Mouse (Mus musculus) colon, adult 2 months (tissue): ENCODE data around the gene Cd200r3. TPM values are rescaled to one million over a fixed set of nuclear protein-coding genes. Genes with fewer than 3 reads are reported as not detected.

Experiments
- polyA plus RNA-seq: library from polyadenylated mRNA; depleted of rRNA; stranded (reverse); fragments of >200 nt; gene quantifications from 2 replicates; pipeline ENCODE4 v1.2.3, GENCODE M21; 2012; rRNA removed

The Cd200r3 gene
- not detected in 2 replicates for polyA plus RNA-seq

DNA sequence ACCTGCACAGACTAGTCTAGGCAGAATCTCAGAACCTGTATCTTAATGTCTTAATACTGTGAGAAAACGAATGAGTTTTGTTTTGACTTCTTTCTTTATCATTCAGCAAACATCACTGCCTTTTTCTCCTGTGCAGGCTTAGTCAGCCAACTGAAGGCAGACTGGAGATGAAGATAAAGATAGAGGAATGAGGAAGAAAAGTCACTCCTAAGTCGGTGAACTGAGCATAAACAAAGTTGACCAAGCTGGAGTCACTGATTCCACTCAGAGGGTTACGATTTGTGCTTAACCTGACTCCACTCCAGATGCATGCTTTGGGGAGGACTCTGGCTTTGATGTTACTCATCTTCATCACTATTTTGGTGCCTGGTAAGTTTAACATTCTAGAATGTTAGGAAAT, at the start of gene Cd200r3:
TSS of gene Cd200r3 (plus strand) at position 211 of the 400 bp plus-strand sequence.

Other genes with a start within 250 kb of the Cd200r3 start
- 4.7 and 5.4 TPM in 2 replicates for gene Nepro, start 219.4 kb upstream of the Cd200r3 start, polyA plus RNA-seq
- 5.9 and 10.3 TPM in 2 replicates for gene Gtpbp8, start 197.3 kb upstream of the Cd200r3 start, polyA plus RNA-seq
- 0.27 and 0.30 TPM in 2 replicates for gene Cd200r1, start 177.9 kb upstream of the Cd200r3 start, polyA plus RNA-seq
- gene Cd200r4, start 131.9 kb upstream of the Cd200r3 start, polyA plus RNA-seq = 0.24 and 0.27 TPM in 2 replicates
- gene Cd200r2, start 76.6 kb upstream of the Cd200r3 start, polyA plus RNA-seq = 1.1 and 1.9 TPM in 2 replicates
- gene Ccdc80, start 149.7 kb downstream of the Cd200r3 start, polyA plus RNA-seq = 17.7 and 18.2 TPM in 2 replicates
- gene Slc35a5, start 215.0 kb downstream of the Cd200r3 start, polyA plus RNA-seq = 5.1 and 5.4 TPM in 2 replicates
- gene Atg3, start 215.1 kb downstream of the Cd200r3 start, polyA plus RNA-seq = 17.1 and 22.0 TPM in 2 replicates